In the genomic region with DNA sequence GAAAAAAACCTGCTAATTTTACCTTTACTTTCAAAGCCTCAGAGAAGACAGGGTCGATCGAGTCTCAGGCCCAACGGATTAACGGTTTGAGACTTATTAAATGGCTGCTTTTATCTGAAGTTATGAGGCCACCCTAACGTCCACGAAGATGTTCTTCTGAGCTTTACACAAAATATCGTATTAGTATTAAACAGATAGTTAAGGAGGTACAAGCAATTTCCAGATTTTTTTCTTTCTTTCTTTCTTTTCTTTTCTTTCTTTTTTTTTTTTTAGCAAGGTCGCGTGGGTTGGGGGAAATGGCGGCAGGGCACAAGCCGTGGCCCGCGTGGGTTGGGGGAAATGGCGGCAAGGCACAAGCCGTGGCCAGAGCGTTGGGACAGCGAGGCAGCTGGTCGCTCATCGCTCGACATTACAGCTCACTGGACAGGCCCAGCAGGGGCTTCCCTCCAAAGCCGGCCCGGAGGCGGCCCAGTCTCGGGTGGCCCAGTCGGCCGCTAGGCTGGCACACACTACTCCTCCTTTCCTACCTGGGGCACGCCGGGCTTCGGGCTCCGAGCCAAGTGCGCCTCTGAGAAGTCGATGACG, we compare ENCODE assay signal across 8 mouse cellular contexts. TPM values are rescaled to one million over a fixed set of nuclear protein-coding genes. Genes with fewer than 3 reads are reported as not detected.
A peak's percentile ranks its signal among the peaks of the same experiment; 100 is the strongest.
DNase-seq lines count a peak whose midpoint lies in the region; ATAC-seq and TF ChIP-seq lines count a peak whose summit lies in the region.

No protein-coding gene starts in this region.

- no peaks in the 10 kb centered on the region for H3K27me3 ChIP-seq in heart, embryonic 13.5 days (replicated peaks)
- no peaks in the 10 kb centered on the region for H3K27me3 ChIP-seq in MEL (ENCODE audit: control insufficient read depth in 1 of 2, insufficient read depth in 2 of 2, low read length in 2 of 2)
- no peaks in the 10 kb centered on the region for H3K27me3 ChIP-seq in forebrain, embryonic 16.5 days (replicated peaks; ENCODE audit: control insufficient read depth, insufficient read depth, low read length)
- H3K27me3 ChIP-seq in liver, postnatal 0 days (ENCODE audit: insufficient read depth, low read length): no peaks in the 10 kb centered on the region

- peaks cover 57% of the 10 kb centered on the region for H3K36me3 ChIP-seq in heart, embryonic 13.5 days
- peaks cover 37 to 40% of the 10 kb centered on the region in 2 experiments for H3K36me3 ChIP-seq in MEL (ENCODE audit: control insufficient read depth in 1 of 2, insufficient read depth in 2 of 2, low read length in 2 of 2)
- peaks cover 24% of the 10 kb centered on the region for H3K36me3 ChIP-seq in forebrain, embryonic 16.5 days (ENCODE audit: control insufficient read depth, insufficient read depth)
- peaks cover 44% of the 10 kb centered on the region for H3K36me3 ChIP-seq in liver, postnatal 0 days (replicated peaks; ENCODE audit: insufficient read depth, low read length)

- H3K79me2 ChIP-seq in MEL (ENCODE audit: control insufficient read depth, insufficient read depth, low read length, poor library complexity): peaks cover 67% of the 10 kb centered on the region

- H3K9ac ChIP-seq in heart, embryonic 13.5 days: peak overlapping the region; percentile 95
- H3K9ac ChIP-seq in MEL (ENCODE audit: control insufficient read depth, low read depth, low read length, poor library complexity, severe bottlenecking): peak overlapping the region; percentile 97
- peak overlapping the region; percentile 88 for H3K9ac ChIP-seq in forebrain, embryonic 16.5 days (replicated peaks; ENCODE audit: low read depth, low read length)
- peak overlapping the region; percentile 90 for H3K9ac ChIP-seq in liver, postnatal 0 days (replicated peaks)

- peak overlapping the region; percentile 90 for H3K4me3 ChIP-seq in heart, embryonic 13.5 days
- H3K4me3 ChIP-seq in MEL (ENCODE audit: control insufficient read depth in 1 of 2, insufficient read depth in 1 of 2, low read depth in 2 of 2, low read length in 2 of 2): peak overlapping the region; percentile 90
- peak overlapping the region; percentile 80 for H3K4me3 ChIP-seq in forebrain, embryonic 16.5 days (replicated peaks; ENCODE audit: low read length)
- H3K4me3 ChIP-seq in liver, postnatal 0 days (ENCODE audit: low read depth, low read length): peak overlapping the region; percentile 92

- peak overlapping the region; percentile 86 for H3K27ac ChIP-seq in heart, embryonic 13.5 days (replicated peaks)
- peak overlapping the region; percentile 72 for H3K27ac ChIP-seq in MEL (ENCODE audit: control insufficient read depth, low read depth, low read length)
- peak overlapping the region; percentile 77 for H3K27ac ChIP-seq in forebrain, embryonic 16.5 days (ENCODE audit: low read length)
- H3K27ac ChIP-seq in liver, postnatal 0 days (ENCODE audit: low read depth): peak overlapping the region; percentile 90

- ATAC-seq in heart, embryonic 13.5 days (ENCODE audit: extremely low read depth, insufficient number of reproducible peaks, low FRiP score, low TSS enrichment): peak; percentile 63
- ATAC-seq in forebrain, embryonic 16.5 days: peak; percentile 82
- peak; percentile 68 for ATAC-seq in liver, postnatal 0 days

- no peak for TF ChIP-seq RAD21 in MEL (IDR thresholded peaks at IDR 0.05; ENCODE audit: low read depth, low read length)

- no peak for DNase-seq in heart, adult 9 months (ENCODE audit: low spot score in 2 of 2)
- DNase-seq in MEL (ENCODE audit: low read depth, low spot score): no peak
- no peak for DNase-seq in liver, postnatal 0 days
- DNase-seq in adrenal gland, postnatal 36 days: no peak
- no peak for DNase-seq in layer of hippocampus, adult 9-11 months
- no peak for DNase-seq in adrenal gland, adult 8-10 months

- TF ChIP-seq CTCF in MEL (IDR thresholded peaks at IDR 0.05 in 2 of 3, conservative IDR thresholded peaks at IDR 0.05 in 1 of 3; ENCODE audit: control insufficient read depth in 1 of 3, insufficient read depth in 1 of 3, low read depth in 2 of 3, low read length in 3 of 3, poor library complexity in 1 of 3, severe bottlenecking in 1 of 3): no peak
- no peak for TF ChIP-seq CTCF in liver, postnatal 0 days (IDR thresholded peaks at IDR 0.05; ENCODE audit: low read depth)

- WGBS in heart, embryonic 13.5 days: under 1% methylated on average over 33 of the region's 33 CpGs
- under 1% methylated on average over 33 of the region's 33 CpGs for WGBS in forebrain, embryonic 16.5 days
- WGBS in liver, postnatal 0 days (ENCODE audit: insufficient replicate concordance): under 1% methylated on average over 33 of the region's 33 CpGs

- no peak for TF ChIP-seq EP300 in MEL (IDR thresholded peaks at IDR 0.05; ENCODE audit: low read depth in 1 of 2, low read length in 2 of 2)
- TF ChIP-seq EP300 in liver, postnatal 0 days (IDR thresholded peaks at IDR 0.05; ENCODE audit: low read depth): no peak

- TF ChIP-seq POLR2A in MEL (IDR thresholded peaks at IDR 0.05; ENCODE audit: control insufficient read depth in 1 of 2, insufficient read depth in 1 of 2, low read depth in 1 of 2, low read length in 2 of 2, poor library complexity in 1 of 2): no peak

- peak overlapping the region; percentile 91 for H3K4me2 ChIP-seq in heart, embryonic 13.5 days
- peak overlapping the region; percentile 75 for H3K4me2 ChIP-seq in forebrain, embryonic 16.5 days (ENCODE audit: low read length)
- peak overlapping the region; percentile 78 for H3K4me2 ChIP-seq in liver, postnatal 0 days (ENCODE audit: low read depth, low read length)

- peaks cover 24% of the 10 kb centered on the region for H3K4me1 ChIP-seq in heart, embryonic 13.5 days
- H3K4me1 ChIP-seq in MEL (ENCODE audit: control insufficient read depth in 1 of 2, insufficient read depth in 2 of 2, low read length in 2 of 2): peaks cover 0 to 10% of the 10 kb centered on the region in 2 experiments; a peak in 1 of 4 replicates
- H3K4me1 ChIP-seq in forebrain, embryonic 16.5 days (replicated peaks; ENCODE audit: control insufficient read depth, insufficient read depth, low read length): peaks cover 21% of the 10 kb centered on the region
- H3K4me1 ChIP-seq in liver, postnatal 0 days (ENCODE audit: insufficient read depth): peaks cover 22% of the 10 kb centered on the region

- no peaks in the 10 kb centered on the region for H3K9me3 ChIP-seq in heart, embryonic 13.5 days
- H3K9me3 ChIP-seq in MEL (replicated peaks; ENCODE audit: insufficient read depth, low read length): no peaks in the 10 kb centered on the region
- no peaks in the 10 kb centered on the region for H3K9me3 ChIP-seq in forebrain, embryonic 16.5 days (ENCODE audit: control insufficient read depth, low read length)
- H3K9me3 ChIP-seq in liver, postnatal 0 days (ENCODE audit: low read length): no peaks in the 10 kb centered on the region

RNA-seq across cellular contexts. Expression of a gene that starts 0.5 kb away (rescaled TPM):
- 269 and 303 TPM in 2 replicates for polyA plus RNA-seq in heart, embryonic 13.5 days (2015; fragmentation: Nextera tagmentation; extraction: Ambion mirVana)
- 166 and 174 TPM in 2 replicates for total RNA-seq in MEL (2012; rRNA removed)
- polyA plus RNA-seq in MEL (2012; ENCODE audit: insufficient read depth in 1 of 2, insufficient read length in 2 of 2, low read depth in 1 of 2, low replicate concordance in 2 of 2, missing spikeins in 1 of 2): 100 to 1,000 TPM in 1 of 2 experiments, not detected in 1; 182 TPM
- polyA plus RNA-seq in forebrain, embryonic 16.5 days (2015; fragmentation: Nextera tagmentation; extraction: Ambion mirVana): 211 and 233 TPM in 2 replicates
- polyA plus RNA-seq in liver, postnatal 0 days (2015; fragmentation: Nextera tagmentation; extraction: Ambion mirVana): 132 and 146 TPM in 2 replicates
- total RNA-seq in adrenal gland, postnatal 36 days (2021): 100 to 1,000 TPM; 155 to 160 TPM
- total RNA-seq in adrenal gland, adult 8-10 months (2022): 100 to 1,000 TPM; 156 to 205 (median 191) TPM

RNA-seq across cellular contexts. Expression of a gene that starts 0.6 kb away (rescaled TPM):
- polyA plus RNA-seq in heart, embryonic 13.5 days (2015; fragmentation: Nextera tagmentation; extraction: Ambion mirVana): 34.2 and 37.2 TPM in 2 replicates
- 31.4 and 41.4 TPM in 2 replicates for total RNA-seq in MEL (2012; rRNA removed)
- polyA plus RNA-seq in MEL (2012; ENCODE audit: insufficient read depth in 1 of 2, insufficient read length in 2 of 2, low read depth in 1 of 2, low replicate concordance in 2 of 2, missing spikeins in 1 of 2): 10 to 100 TPM in 1 of 2 experiments, not detected in 1; 48.9 TPM
- polyA plus RNA-seq in forebrain, embryonic 16.5 days (2015; fragmentation: Nextera tagmentation; extraction: Ambion mirVana): 42.3 and 47.1 TPM in 2 replicates
- 10.1 and 13.1 TPM in 2 replicates for polyA plus RNA-seq in liver, postnatal 0 days (2015; fragmentation: Nextera tagmentation; extraction: Ambion mirVana)
- 10 to 100 TPM; 21.5 to 24.2 TPM for total RNA-seq in adrenal gland, postnatal 36 days (2021)
- total RNA-seq in adrenal gland, adult 8-10 months (2022): 10 to 100 TPM; 16.4 to 28.3 (median 21.9) TPM

RNA-seq across cellular contexts. Expression of a gene that starts 28.9 kb away (rescaled TPM):
- 78.7 and 84.5 TPM in 2 replicates for polyA plus RNA-seq in heart, embryonic 13.5 days (2015; fragmentation: Nextera tagmentation; extraction: Ambion mirVana)
- total RNA-seq in MEL (2012; rRNA removed): 88.1 and 108 TPM in 2 replicates
- 10 to 100 TPM; 40.8 to 92.1 TPM for polyA plus RNA-seq in MEL (2012; ENCODE audit: insufficient read depth in 1 of 2, insufficient read length in 2 of 2, low read depth in 1 of 2, low replicate concordance in 2 of 2, missing spikeins in 1 of 2)
- polyA plus RNA-seq in forebrain, embryonic 16.5 days (2015; fragmentation: Nextera tagmentation; extraction: Ambion mirVana): 116 and 131 TPM in 2 replicates
- 41.3 and 42.0 TPM in 2 replicates for polyA plus RNA-seq in liver, postnatal 0 days (2015; fragmentation: Nextera tagmentation; extraction: Ambion mirVana)
- total RNA-seq in adrenal gland, postnatal 36 days (2021): 10 to 100 TPM; 70.1 to 77.9 TPM
- total RNA-seq in adrenal gland, adult 8-10 months (2022): 100 to 1,000 TPM in 1 of 4 experiments, 10 to 100 TPM in 3; 76.4 to 103 (median 91.9) TPM

RNA-seq across cellular contexts. Expression of a gene that starts 51.3 kb away (rescaled TPM):
- polyA plus RNA-seq in heart, embryonic 13.5 days (2015; fragmentation: Nextera tagmentation; extraction: Ambion mirVana): not detected in 2 replicates
- total RNA-seq in MEL (2012; rRNA removed): not detected in 2 replicates
- not detected for polyA plus RNA-seq in MEL (2012; ENCODE audit: insufficient read depth in 1 of 2, insufficient read length in 2 of 2, low read depth in 1 of 2, low replicate concordance in 2 of 2, missing spikeins in 1 of 2)
- not detected in 2 replicates for polyA plus RNA-seq in forebrain, embryonic 16.5 days (2015; fragmentation: Nextera tagmentation; extraction: Ambion mirVana)
- polyA plus RNA-seq in liver, postnatal 0 days (2015; fragmentation: Nextera tagmentation; extraction: Ambion mirVana): not detected in 2 replicates
- not detected for total RNA-seq in adrenal gland, postnatal 36 days (2021)
- total RNA-seq in adrenal gland, adult 8-10 months (2022): not detected

RNA-seq across cellular contexts. Expression of a gene that starts 55.1 kb away (rescaled TPM):
- polyA plus RNA-seq in heart, embryonic 13.5 days (2015; fragmentation: Nextera tagmentation; extraction: Ambion mirVana): 63.9 and 64.2 TPM in 2 replicates
- 61.6 and 64.6 TPM in 2 replicates for total RNA-seq in MEL (2012; rRNA removed)
- polyA plus RNA-seq in MEL (2012; ENCODE audit: insufficient read depth in 1 of 2, insufficient read length in 2 of 2, low read depth in 1 of 2, low replicate concordance in 2 of 2, missing spikeins in 1 of 2): 10 to 100 TPM in 1 of 2 experiments, not detected in 1; 75.9 TPM
- 60.6 and 67.6 TPM in 2 replicates for polyA plus RNA-seq in forebrain, embryonic 16.5 days (2015; fragmentation: Nextera tagmentation; extraction: Ambion mirVana)
- 39.5 and 42.3 TPM in 2 replicates for polyA plus RNA-seq in liver, postnatal 0 days (2015; fragmentation: Nextera tagmentation; extraction: Ambion mirVana)
- 100 to 1,000 TPM; 190 to 286 TPM for total RNA-seq in adrenal gland, postnatal 36 days (2021)
- total RNA-seq in adrenal gland, adult 8-10 months (2022): 100 to 1,000 TPM; 224 to 333 (median 255) TPM
